Mouse (Mus musculus) granulocyte monocyte progenitor cell, adult 5-6 weeks (primary cell): Measurements from ENCODE around the gene Upp2. TPM values are rescaled to one million over a fixed set of nuclear protein-coding genes. Genes with fewer than 3 reads are reported as not detected.

Source experiments
- ATAC-seq: replicated peaks from 2 replicates; pipeline ENCODE4 v1.8.0; 2016; ENCODE audit warnings: mild to moderate bottlenecking, moderate TSS enrichment, inconsistent platforms; ENCODE audit not compliant: poor library complexity, severe bottlenecking
- total RNA-seq, 2 experiments: library from RNA; stranded (forward) in 1 of 2; stranded (reverse) in 1 of 2; fragments of 200-712, 200-1000 nt in 1 of 2; fragments of >200 nt in 1 of 2; fragmentation: Nextera tagmentation in 1 of 2; gene quantifications; 2 replicates each; pipeline ENCODE4 v1.2.3; 2014 to 2017

The Upp2 gene
- total RNA-seq, 2 experiments from 2014 or later: 0.09 TPM; not detected in 1

GRCm38 (mm10) chr2:58741213-58741612 lies 174.1 kb downstream of the Upp2 start:
- ATAC-seq: no peak

- no peak for ATAC-seq
These were observed 174.9 kb downstream of the Upp2 start for GRCm38 (mm10) chr2:58742026-58742425.

DNA sequence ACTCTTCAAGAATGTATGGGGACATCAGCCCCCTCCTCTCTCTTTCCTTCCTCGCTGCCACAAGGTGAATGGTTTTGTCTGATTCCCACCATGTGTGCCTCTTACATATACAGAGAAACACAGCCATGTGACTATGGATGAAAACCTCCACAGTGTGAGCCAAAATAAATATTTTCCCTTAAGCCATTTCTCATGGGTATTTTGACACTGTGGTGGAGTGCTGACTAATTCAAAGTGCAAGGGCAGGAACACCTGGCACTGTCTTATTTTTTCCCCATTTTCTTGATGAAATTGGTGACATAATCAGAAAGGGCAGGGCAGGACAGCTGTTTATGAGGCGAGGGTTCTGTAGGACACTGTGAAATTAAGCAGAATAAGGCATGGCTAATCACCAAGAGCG lies 176.3 kb downstream of the Upp2 start:
- no peak for ATAC-seq

GRCm38 (mm10) chr2:58747483-58748229 lies 180.6 kb downstream of the Upp2 start:
- no peak for ATAC-seq

- ATAC-seq: no peak
These were observed 181.2 kb downstream of the Upp2 start for GRCm38 (mm10) chr2:58748296-58748695.

- ATAC-seq: no peak
These were observed 185.8 kb downstream of the Upp2 start for GRCm38 (mm10) chr2:58752891-58753290.

GRCm38 (mm10) chr2:58754736-58755135 lies 187.6 kb downstream of the Upp2 start:
- ATAC-seq: no peak

GRCm38 (mm10) chr2:58758081-58758480 lies 191.0 kb downstream of the Upp2 start:
- no peak for ATAC-seq

- no peak for ATAC-seq
These were observed 192.6 kb downstream of the Upp2 start for GRCm38 (mm10) chr2:58759676-58760075.

- ATAC-seq: no peak
These were observed 198.0 kb downstream of the Upp2 start for GRCm38 (mm10) chr2:58765141-58765540.

DNA sequence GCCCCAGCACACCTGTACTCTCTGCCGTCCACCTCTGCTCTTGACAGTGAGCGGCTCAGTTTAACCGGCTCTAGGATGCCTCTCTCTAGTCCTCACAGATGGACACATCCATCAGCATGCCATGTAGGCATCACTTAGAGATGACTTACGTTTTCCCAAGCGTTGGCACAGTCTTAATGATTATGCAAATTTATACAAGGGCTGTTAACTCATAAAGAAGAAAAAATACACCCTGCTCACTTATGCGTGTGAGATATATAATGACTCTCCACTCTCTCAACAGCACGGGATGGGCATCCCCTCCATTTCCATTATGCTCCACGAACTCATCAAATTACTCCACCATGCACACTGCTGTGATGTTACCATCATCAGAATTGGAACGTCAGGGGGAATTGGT lies 206.7 kb downstream of the Upp2 start:
- ATAC-seq: no peak

DNA sequence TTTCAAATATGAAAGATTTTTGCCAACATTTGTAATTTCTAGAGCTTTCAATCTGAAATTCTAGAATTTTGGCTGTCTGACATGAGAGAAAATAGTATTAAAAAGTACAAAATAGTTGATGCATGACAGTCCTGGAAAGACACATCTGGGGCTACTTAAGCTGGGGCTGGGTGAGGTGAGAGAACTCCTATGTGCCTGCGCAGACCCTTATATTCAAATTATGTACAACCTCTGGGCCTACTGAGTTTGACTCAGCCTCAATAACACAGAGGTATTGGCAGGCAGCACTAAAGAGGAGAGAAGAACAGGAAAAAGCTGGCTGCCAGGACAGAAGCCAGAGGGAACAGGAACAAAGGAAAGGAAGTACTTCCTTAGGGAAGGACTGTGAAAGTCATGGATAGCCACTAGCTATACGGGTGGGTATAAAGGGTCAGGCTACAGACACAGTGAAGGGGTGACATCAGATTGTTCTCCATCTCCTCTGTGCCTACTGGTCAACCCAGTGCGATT lies 211.9 kb downstream of the Upp2 start:
- no peak for ATAC-seq

GRCm38 (mm10) chr2:58783526-58783925 lies 216.4 kb downstream of the Upp2 start:
- no peak for ATAC-seq

DNA sequence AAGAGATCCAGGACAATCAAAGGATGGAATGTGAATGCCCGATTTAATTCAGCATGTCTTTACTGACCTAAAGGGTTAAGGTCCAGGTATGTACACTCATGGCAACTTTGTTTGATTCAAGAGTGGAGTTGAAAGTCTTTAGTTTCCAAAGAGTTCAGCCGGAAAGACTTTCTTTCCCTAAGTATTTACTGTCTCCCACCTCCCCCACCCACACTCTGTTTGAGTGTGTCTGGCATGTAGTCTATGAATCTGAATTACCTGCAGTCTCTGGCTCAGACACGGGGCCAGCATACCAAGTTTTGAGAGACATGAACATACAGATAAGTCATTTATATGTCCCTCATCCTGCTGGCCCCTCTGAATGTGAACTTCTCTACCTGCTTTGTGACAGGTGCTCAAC lies 219.1 kb downstream of the Upp2 start:
- ATAC-seq: no peak

DNA sequence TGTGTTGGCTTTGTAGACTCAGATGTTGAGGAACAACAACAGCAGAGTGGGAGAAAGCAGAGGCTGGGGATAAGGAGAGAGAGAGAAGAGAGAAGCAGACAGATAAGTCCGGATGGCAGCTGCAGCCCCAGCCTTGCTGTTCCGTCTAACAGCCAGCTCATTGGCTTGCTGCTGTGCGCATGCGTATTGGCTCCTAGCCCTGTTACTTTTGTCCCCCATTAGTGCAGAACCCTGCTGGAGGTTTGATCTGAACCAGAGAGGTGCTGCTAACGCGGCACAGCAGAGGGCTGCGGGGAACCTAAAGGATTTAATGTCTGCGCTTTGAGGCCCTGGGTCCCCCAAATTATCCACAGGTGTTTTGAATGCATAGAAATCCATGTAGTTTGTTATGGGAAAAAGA lies 219.6 kb downstream of the Upp2 start:
- ATAC-seq: no peak

- no peak for ATAC-seq
These were observed 220.3 kb downstream of the Upp2 start for GRCm38 (mm10) chr2:58787360-58787759.

DNA sequence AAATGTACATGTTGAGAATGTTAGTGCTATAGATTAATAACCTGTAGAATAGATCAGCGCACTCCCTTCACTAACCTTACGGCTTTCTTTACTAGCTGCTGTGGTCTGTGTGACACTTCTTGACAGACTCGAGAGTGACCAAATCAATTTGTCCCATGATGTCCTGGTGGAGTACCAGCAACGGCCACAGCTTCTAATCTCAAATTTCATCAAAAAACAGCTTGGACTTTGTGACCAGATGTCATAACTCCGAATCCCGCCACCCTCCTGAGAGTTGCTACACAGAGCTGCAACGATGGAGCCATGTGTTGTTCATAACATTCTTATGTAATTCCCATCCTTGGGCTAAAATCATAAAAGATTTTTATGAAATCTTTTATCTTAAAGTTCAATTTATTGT lies 222.8 kb downstream of the Upp2 start:
- ATAC-seq: no peak

DNA sequence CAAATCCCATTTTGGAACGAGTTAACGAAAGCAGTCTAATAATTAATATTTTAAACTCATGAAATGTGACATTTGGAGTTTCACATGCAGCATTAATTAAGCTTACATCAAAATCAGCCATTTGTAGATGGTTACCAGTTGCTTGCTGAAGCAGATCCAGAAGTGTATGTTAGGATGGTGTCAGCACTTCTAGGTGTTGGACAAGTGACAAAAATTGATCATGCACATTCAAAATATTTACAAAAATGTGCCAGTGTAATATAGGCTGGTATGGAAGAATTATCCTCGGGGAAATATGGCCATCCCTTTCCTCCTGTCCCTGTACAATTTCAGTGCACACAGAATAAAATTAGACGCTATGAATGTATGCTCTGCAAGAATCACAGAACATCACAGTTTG lies 223.3 kb downstream of the Upp2 start:
- no peak for ATAC-seq

DNA sequence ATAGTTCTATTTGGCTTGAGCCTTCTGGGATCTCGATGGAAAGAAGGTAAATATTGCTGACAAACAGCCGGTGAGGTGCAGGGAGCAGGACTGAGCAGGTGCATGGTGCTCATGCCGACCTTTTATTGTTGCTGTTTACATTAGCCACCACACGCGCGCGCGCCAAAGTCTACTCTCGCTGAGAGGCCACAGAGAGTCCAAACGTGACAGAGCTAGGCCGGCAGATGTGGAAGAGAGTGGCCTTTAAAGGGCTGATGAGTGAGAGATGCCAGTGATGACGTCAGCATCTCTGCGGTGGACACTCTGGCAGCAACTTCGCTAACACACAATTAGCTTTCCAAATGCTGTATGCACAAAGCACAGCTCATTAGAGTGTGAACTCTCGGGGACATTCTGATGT lies 227.4 kb downstream of the Upp2 start:
- no peak for ATAC-seq

DNA sequence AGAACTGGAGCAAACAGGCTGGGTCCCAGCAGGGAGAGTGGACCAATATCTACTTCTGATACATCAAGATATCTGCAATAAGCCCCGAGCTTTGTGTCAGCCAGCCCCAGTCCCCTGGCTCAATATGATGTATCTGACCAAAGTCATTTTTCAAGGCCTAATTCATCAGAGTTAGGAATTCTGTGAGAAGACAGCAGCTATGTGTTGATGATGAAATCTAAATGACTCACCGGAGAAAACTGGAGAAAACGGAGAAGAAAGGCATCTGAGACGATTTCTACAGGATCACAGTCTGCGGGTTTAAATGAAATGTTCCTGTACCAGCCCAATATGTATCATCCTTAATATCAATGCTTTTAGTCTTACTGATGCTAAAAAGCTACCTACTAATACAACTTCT lies 228.3 kb downstream of the Upp2 start:
- ATAC-seq: no peak

DNA sequence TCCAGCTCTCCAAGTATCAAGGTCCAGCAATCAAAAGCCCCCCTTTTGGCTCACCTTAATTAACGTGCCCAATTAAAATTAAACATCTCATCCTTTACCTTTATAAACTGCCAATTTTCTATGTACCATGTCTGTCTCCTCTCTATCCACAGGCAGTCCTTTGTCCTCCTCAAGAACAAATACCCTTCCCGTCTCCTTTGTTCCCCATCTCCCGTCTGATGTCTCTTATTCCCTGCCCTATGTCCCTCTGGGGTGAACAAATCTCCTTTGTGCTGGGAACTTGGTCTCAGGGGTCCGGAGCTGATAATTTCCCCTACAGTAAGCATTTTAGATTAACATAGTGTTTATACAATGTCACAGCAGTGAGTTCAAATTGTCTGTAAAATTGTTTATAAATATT lies 230.4 kb downstream of the Upp2 start:
- no peak for ATAC-seq

- no peak for ATAC-seq
These were observed 232.0 kb downstream of the Upp2 start for GRCm38 (mm10) chr2:58799126-58799525.
